Mouse (Mus musculus) thymus, postnatal 4 days (tissue): ENCODE measurements around the gene Scgb2b17.
"Not testable (repeated sequence)": the region's sequence is repeated elsewhere in the genome, so short reads cannot be mapped to it uniquely, and the experiment has no call there.

ENCODE experiments used
- DNase-seq: peaks from one replicate; pipeline ENCODE4 v3.0.0; 2021

Scgb2b17 gene

GRCm38 (mm10) chr7:33056461-33056860 is at the start of gene Scgb2b17:
TSS of gene Scgb2b17 (minus strand) at chr7:33056561.
- not testable (repeated sequence) for DNase-seq

DNA sequence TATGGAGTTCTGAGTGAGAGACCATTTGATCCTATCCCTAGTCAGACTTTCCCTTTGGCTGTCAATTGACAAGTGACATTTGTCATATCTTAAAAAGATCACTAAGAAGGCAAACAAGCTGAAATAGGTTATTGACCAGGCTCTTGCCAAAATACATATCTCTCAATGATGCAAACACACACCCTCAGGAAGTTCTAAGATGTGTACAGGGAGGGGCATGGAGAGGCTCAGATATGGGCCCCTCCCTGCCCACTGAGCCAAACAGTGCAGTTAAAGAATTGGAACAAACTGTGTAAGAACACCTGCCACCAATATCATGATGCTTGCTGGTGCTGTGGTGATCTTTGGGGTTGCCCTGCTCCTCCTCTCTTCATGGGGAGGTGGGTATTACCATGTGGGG is 6.8 kb upstream of the Scgb2b17 start, which contains the start of gene Scgb1b17:
Gene Scgb1b17 (plus strand): TSS at position 301 of the 400 bp plus-strand sequence.
- not testable (repeated sequence) for DNase-seq
